Mouse (Mus musculus): ENCODE data around the gene Zfp281. TPM values are rescaled to one million over a fixed set of nuclear protein-coding genes. Genes with fewer than 3 reads are reported as not detected.

Zfp281 gene
- 10 to 100 TPM; 14.8 to 17.1 TPM for total RNA-seq (2021)
- long read RNA-seq, experiment 1, full-length matches to known transcripts = 21 of 39 reads
- long read RNA-seq, experiment 1, partial matches to known transcripts = 0 of 39 reads
- long read RNA-seq, experiment 1, other reads (novel, unspliced or antisense) = 18 of 39 reads
- long read RNA-seq, experiment 2, full-length matches to known transcripts = 9 of 11 reads
- long read RNA-seq, experiment 2, partial matches to known transcripts = 0 of 11 reads
- long read RNA-seq, experiment 2, other reads (novel, unspliced or antisense) = 2 of 11 reads

GRCm38 (mm10) chr1:136624146-136625018 is at the start of gene Zfp281:
TSS of gene Zfp281 (plus strand) at chr1:136624901.
- DNase-seq = peak; percentile 97

DNA sequence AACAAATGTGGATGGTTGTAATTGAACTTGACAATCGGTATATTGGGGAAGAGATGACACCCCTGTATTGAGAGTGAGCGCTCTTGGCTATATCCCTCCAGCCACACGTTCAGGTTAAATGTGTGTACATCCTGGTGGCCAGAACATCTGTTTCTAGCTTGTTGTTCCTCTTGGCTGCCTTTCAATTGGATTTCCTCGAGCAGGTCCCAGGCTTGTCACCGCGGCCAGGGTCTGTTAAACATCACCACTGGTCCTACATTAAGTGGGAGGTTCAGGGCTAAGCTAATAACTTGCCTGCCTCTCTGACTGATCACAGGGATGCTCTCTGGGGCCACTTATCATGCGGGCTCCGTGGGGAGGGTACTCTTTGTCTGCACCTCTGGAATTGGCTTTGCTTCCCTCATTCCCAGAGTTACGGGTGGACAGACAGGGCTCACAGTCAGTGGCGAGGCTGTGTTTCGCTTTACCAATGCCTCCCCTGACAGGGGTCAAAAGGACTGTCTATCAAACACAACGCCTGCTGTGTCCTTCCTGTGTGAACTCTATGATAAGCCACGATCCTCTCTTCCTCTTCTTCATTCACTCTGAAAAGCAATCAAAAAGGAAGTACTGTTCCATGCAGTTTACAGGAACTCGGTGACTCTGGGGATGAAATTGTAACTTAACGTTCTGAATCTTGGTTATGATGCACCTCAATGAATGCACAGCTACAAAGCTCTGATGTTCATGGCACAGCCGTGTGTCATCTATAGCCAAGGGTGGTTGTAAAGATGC is 46.6 kb upstream of the Zfp281 start:
- no peak for DNase-seq

DNA sequence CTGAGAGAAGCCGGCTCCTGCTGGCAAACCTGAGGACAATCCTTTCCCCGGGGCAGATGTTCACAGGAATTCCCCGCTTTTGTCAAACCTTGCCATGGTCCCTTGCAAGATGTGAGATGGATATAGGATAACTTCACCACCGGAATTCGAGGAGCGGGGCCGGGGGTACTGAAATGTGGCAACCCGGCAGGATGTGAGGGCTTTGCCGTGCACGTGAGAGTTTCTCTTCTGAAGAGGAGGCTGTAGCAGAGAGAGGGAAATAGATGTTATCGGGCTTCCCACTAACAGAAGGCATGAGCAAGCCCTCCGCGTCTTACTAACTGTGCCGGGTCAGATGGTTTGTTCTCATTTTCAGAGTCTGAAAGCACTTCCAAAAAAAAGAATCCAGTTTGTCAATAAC is 45.3 kb upstream of the Zfp281 start:
- DNase-seq = no peak

- DNase-seq = no peak
Measured at GRCm38 (mm10) chr1:136580266-136580665, 44.4 kb upstream of the Zfp281 start.

DNA sequence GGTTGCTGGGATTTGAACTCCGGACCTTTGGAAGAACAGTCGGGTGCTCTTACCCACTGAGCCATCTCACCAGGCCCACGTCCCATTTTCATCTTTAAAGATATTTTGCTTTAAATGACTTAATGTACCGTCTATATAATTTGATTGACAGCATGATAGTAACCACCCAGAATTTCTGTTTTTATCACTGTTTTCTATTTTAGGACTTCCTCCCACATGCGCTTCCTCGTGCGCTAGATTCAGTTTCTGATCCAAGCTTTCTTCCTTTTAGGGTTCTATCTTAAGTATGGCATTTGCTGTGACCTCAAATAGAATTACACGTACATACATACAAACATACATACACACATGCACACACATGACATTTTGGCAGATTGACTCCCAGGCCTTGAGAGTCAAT is 42.9 kb upstream of the Zfp281 start:
- no peak for DNase-seq

DNA sequence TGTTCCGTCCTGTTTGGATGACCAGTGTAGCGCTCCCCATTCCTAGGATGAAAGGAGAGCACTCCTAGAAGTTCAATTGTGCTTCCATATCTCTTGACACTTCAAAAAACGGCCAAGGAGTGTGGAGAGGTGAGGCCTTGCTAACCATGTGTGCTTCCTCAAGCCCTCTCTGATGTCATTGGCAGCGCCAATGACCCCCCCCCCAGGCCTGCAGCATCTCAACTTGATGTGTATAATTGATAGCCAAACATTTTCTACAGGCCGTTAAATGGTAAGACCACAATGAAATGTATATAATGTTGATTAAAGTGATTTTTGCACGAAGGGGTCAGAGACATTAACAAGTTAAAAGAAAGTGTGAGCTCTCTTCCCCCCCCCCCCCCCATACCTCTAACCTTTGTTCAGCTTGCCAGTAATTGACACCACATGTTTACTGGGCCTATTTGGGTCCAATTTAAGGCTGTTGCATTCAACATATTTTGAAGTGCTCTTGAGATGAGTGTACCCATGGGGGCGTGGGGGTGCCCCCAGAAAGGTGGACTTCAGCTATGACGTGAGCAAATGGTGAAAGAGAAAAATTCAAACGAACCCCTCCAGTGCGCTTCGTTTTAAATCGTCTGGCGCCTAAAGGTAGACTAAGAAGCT is 36.8 kb upstream of the Zfp281 start:
- no peak for DNase-seq

GRCm38 (mm10) chr1:136588908-136589307 is 35.8 kb upstream of the Zfp281 start:
- DNase-seq = no peak

GRCm38 (mm10) chr1:136592741-136593140 is 32.0 kb upstream of the Zfp281 start:
- no peak for DNase-seq

- DNase-seq = no peak
Measured at GRCm38 (mm10) chr1:136594235-136594850, 30.4 kb upstream of the Zfp281 start.

GRCm38 (mm10) chr1:136596821-136597220 is 27.9 kb upstream of the Zfp281 start:
- no peak for DNase-seq

GRCm38 (mm10) chr1:136598286-136598685 is 26.4 kb upstream of the Zfp281 start:
- DNase-seq = no peak

- DNase-seq = no peak
Measured at GRCm38 (mm10) chr1:136600067-136600466, 24.6 kb upstream of the Zfp281 start.

- DNase-seq = no peak
Measured at GRCm38 (mm10) chr1:136600647-136601345, 23.9 kb upstream of the Zfp281 start.

GRCm38 (mm10) chr1:136601346-136601888 is 23.3 kb upstream of the Zfp281 start:
- DNase-seq = peak; percentile 47

DNA sequence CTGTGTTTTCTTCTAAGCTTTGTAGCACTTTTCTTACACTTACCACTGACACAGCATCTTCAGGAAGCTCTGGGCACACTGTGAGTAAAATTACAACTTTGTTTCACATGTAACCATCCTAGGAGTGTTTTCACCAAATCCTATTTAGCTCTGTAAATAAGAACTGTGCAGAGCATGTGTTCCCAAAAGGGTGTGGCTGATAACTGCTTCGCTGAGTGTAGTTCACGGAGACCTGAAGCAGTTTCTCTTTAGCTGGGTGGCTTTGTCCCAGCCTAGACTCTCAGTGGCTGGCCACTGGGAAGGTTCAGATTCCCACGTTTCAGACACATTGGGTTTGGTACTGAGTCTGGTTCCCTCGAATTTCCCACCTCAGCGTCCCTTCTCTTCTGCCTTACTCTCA is 22.4 kb upstream of the Zfp281 start:
- no peak for DNase-seq

DNA sequence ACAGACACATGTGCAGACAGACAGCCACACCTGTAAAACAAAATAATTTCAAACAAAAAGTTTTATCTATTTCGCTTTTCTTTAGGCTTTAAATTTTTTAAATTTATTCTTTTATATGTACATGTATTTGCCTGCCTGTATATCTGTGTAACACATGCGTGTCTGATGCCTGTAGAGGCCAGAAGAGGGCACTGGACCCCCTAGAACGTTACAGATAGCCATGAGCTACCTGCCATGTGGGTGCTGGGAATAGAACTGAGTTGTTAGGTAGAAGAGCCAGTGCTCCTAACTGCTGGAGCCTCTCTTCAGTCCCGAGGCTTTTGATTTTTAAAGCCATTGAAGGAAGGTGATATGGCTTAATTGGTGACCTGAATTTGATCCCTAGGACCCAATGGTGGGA is 20.5 kb upstream of the Zfp281 start:
- DNase-seq = no peak

- DNase-seq = no peak
Measured at GRCm38 (mm10) chr1:136605790-136606189, 18.9 kb upstream of the Zfp281 start.

DNA sequence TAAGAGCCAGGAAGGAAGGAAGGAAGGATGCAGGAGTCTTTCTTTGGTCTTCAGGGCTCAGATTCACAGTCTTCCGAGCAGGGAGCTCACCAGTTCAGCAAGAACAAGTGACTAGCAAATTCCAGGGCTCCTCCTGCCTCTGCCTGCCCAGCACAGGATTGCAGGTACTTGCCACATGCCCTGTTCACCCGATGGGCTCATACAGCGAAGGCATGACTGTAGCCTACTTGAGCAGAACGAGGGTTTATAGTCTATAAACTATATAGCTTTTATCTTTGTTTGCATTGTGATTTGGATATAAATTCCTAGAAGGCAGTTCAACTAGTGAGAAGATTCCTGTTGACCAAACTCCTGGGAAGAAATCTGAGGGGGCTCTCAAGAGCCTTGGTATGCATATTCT is 18.4 kb upstream of the Zfp281 start:
- DNase-seq = no peak

GRCm38 (mm10) chr1:136608339-136609261 is 16.1 kb upstream of the Zfp281 start:
- DNase-seq = no peak

- DNase-seq = no peak
Measured at GRCm38 (mm10) chr1:136611803-136612202, 12.9 kb upstream of the Zfp281 start.
